Mouse (Mus musculus): ENCODE measurements around the gene E2f1.

DNA sequence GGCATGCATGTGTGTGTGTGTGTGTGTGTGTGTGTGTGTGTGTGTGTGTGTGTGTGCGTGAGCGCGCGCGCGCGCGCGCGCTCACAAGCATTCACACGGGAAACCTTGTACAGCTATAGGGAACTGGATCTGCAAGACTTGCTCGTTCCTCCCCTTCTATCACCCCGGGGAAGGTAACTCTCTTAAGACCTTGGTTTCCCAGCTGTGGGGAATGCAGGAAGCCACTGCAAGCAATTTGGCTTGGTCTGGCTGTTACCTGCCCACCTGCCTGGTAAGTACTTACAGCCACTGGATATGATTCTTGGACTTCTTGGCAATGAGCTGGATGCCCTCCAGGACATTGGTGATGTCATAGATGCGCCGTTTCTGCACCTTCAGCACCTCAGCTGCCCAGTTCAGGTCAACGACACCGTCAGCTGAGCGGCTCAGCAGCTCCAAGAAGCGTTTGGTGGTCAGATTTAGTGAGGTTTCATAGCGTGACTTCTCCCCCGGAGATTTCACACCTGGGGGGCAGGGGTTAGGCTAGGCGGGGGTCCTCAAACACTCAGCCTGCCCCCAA is 6.0 kb downstream of the E2f1 start:
- no peak for TF ChIP-seq CTCF (conservative IDR thresholded peaks at IDR 0.05; ENCODE audit: insufficient read depth, insufficient read length, low read depth, low read length)
- no peak for TF ChIP-seq POLR2A (IDR thresholded peaks at IDR 0.05; ENCODE audit: low read depth, low read length)

All from kidney, adult 2 months (tissue).